Mouse (Mus musculus) thymus, postnatal 36 days (tissue): ENCODE measurements around the gene Elavl3.

Experiments used
- DNase-seq, 2 experiments: peaks; one replicate each; pipeline ENCODE4 v3.0.0; 2022; ENCODE audit warnings: mixed read lengths in 2 of 2

Elavl3 gene

GRCm38 (mm10) chr9:22057031-22057517 lies 5.3 kb upstream of the Elavl3 start:
- no peak for DNase-seq

- DNase-seq = no peak
Observed at GRCm38 (mm10) chr9:22056303-22056910, 4.6 kb upstream of the Elavl3 start.

- DNase-seq = peak in 1 of 2 experiments; percentile 17
Observed at GRCm38 (mm10) chr9:22055713-22056112, 3.9 kb upstream of the Elavl3 start.

- peak; percentile 75 to 78 for DNase-seq
Observed at GRCm38 (mm10) chr9:22054411-22055076, 2.7 kb upstream of the Elavl3 start.

GRCm38 (mm10) chr9:22053657-22054056 lies 1.8 kb upstream of the Elavl3 start:
- DNase-seq = no peak

- peak; percentile 13 to 32 for DNase-seq
Observed at GRCm38 (mm10) chr9:22051161-22051957, 464 bp downstream of the Elavl3 start.

GRCm38 (mm10) chr9:22050351-22050889 lies 1.4 kb downstream of the Elavl3 start:
- DNase-seq = peak; percentile 27 to 56

- DNase-seq = no peak
Observed at GRCm38 (mm10) chr9:22049721-22050270, 2.0 kb downstream of the Elavl3 start.

- no peak for DNase-seq
Observed at GRCm38 (mm10) chr9:22049315-22049714, 2.5 kb downstream of the Elavl3 start.

GRCm38 (mm10) chr9:22047329-22047728 lies 4.5 kb downstream of the Elavl3 start:
- DNase-seq = no peak

- DNase-seq = no peak
Observed at GRCm38 (mm10) chr9:22041832-22042231, 10.0 kb downstream of the Elavl3 start.

GRCm38 (mm10) chr9:22037826-22038225 lies 14.0 kb downstream of the Elavl3 start:
- no peak for DNase-seq

- no peak for DNase-seq
Observed at GRCm38 (mm10) chr9:22035300-22036044, 16.4 kb downstream of the Elavl3 start.

- no peak for DNase-seq
Observed at GRCm38 (mm10) chr9:22030386-22030785, 21.4 kb downstream of the Elavl3 start.

GRCm38 (mm10) chr9:22028467-22028866 lies 23.4 kb downstream of the Elavl3 start:
- no peak for DNase-seq

- DNase-seq = no peak
Observed at GRCm38 (mm10) chr9:22024592-22024991, 27.2 kb downstream of the Elavl3 start.

- DNase-seq = no peak
Observed at GRCm38 (mm10) chr9:22017208-22017825, 34.5 kb downstream of the Elavl3 start.

- DNase-seq = no peak
Observed at GRCm38 (mm10) chr9:22016245-22016644, 35.6 kb downstream of the Elavl3 start.

GRCm38 (mm10) chr9:22012731-22013130 lies 39.1 kb downstream of the Elavl3 start:
- no peak for DNase-seq

- no peak for DNase-seq
Observed at GRCm38 (mm10) chr9:22011055-22011454, 40.8 kb downstream of the Elavl3 start.

GRCm38 (mm10) chr9:22004546-22004945 lies 47.3 kb downstream of the Elavl3 start:
- no peak for DNase-seq

GRCm38 (mm10) chr9:22003163-22003554 lies 48.7 kb downstream of the Elavl3 start:
- DNase-seq = peak in 1 of 2 experiments; percentile 64
